Mouse (Mus musculus) myocyte (in vitro differentiated cells): ENCODE results near the gene Foxr1. TPM values are rescaled to one million over a fixed set of nuclear protein-coding genes. Genes with fewer than 3 reads are reported as not detected.

Experiments
- H3K27me3 ChIP-seq: one replicate; pipeline ENCODE4 v1.6.1; 2011; ENCODE audit not compliant: control insufficient read depth, insufficient read depth, insufficient read length
- H3K36me3 ChIP-seq: one replicate; pipeline ENCODE4 v1.6.1; 2011; ENCODE audit not compliant: control insufficient read depth, insufficient read depth
- H3K4me2 ChIP-seq: one replicate; pipeline ENCODE4 v1.6.1; 2011; ENCODE audit warnings: low read depth, control low read depth
- H3K4me3 ChIP-seq: one replicate; pipeline ENCODE4 v1.5.1; 2011; ENCODE audit warnings: mild to moderate bottlenecking, control low read depth, moderate library complexity
- H3K79me2 ChIP-seq: one replicate; pipeline ENCODE4 v1.6.1; 2011; ENCODE audit not compliant: control insufficient read depth, insufficient read depth
- H3ac ChIP-seq: one replicate; pipeline ENCODE4 v1.6.1; 2011; ENCODE audit not compliant: control insufficient read depth, insufficient read length
- CEBPB ChIP-seq: IDR thresholded peaks from 2 replicates; pipeline ENCODE4 v1.6.1; 2011; ENCODE audit warnings: mild to moderate bottlenecking, moderate library complexity; ENCODE audit not compliant: poor library complexity, insufficient read depth, severe bottlenecking
- E2F4 ChIP-seq: IDR thresholded peaks from one replicate; pipeline ENCODE4 v1.6.1; 2011; ENCODE audit warnings: mild to moderate bottlenecking, control low read depth, moderate library complexity; ENCODE audit not compliant: insufficient read depth
- MAX ChIP-seq: IDR thresholded peaks from one replicate; pipeline ENCODE4 v1.6.1; 2011; ENCODE audit warnings: low read depth, mild to moderate bottlenecking, control low read depth
- MYOD1 ChIP-seq, 3 experiments: IDR thresholded peaks; one replicate each; pipeline ENCODE4 v1.6.1; 2011; ENCODE audit warnings: control low read depth in 2 of 3, low read depth in 2 of 3, mild to moderate bottlenecking in 2 of 3, moderate library complexity in 1 of 3; ENCODE audit not compliant: insufficient read length in 2 of 3, control insufficient read depth in 1 of 3
- MYOG ChIP-seq, 3 experiments: IDR thresholded peaks; one replicate each; pipeline ENCODE4 v1.6.1; 2011; ENCODE audit warnings: control low read depth in 2 of 3, low read depth in 2 of 3, mild to moderate bottlenecking in 2 of 3; ENCODE audit not compliant: insufficient read length in 2 of 3, control insufficient read depth in 1 of 3, insufficient read depth in 1 of 3
- POLR2A ChIP-seq: IDR thresholded peaks from one replicate; pipeline ENCODE4 v1.6.1; 2011; ENCODE audit warnings: low read depth, mild to moderate bottlenecking, control low read depth, moderate library complexity; ENCODE audit not compliant: insufficient read length
- POLR2AphosphoS2 ChIP-seq: IDR thresholded peaks from one replicate; pipeline ENCODE4 v1.6.1; 2011; ENCODE audit warnings: low read depth, control low read depth; ENCODE audit not compliant: insufficient read length
- REST ChIP-seq: IDR thresholded peaks from one replicate; pipeline ENCODE4 v1.6.1; 2011; ENCODE audit warnings: mild to moderate bottlenecking, control low read depth, moderate library complexity; ENCODE audit not compliant: insufficient read depth, insufficient read length
- SRF ChIP-seq: IDR thresholded peaks from one replicate; pipeline ENCODE4 v1.6.1; 2011; ENCODE audit warnings: low read depth; ENCODE audit not compliant: control insufficient read depth, insufficient read length
- TCF12 ChIP-seq: IDR thresholded peaks from one replicate; pipeline ENCODE4 v1.6.1; 2011; ENCODE audit warnings: mild to moderate bottlenecking, control low read depth; ENCODE audit not compliant: poor library complexity, insufficient read depth, severe bottlenecking
- TCF3 ChIP-seq: IDR thresholded peaks from one replicate; pipeline ENCODE4 v1.6.1; 2011; ENCODE audit warnings: low read depth, control low read depth; ENCODE audit not compliant: insufficient read length
- USF1 ChIP-seq: IDR thresholded peaks from one replicate; pipeline ENCODE4 v1.6.1; 2011; ENCODE audit warnings: low read depth, mild to moderate bottlenecking, control low read depth, moderate library complexity
- polyA plus RNA-seq: library from polyadenylated mRNA; unstranded; fragments of >200 nt; fragmentation: generic; extraction: Trizol; gene quantifications from one replicate; pipeline ENCODE4 v1.2.1, GENCODE M21; 2012; ENCODE audit warnings: missing spikeins

Foxr1 gene
- polyA plus RNA-seq, 1 experiment: not detected

GRCm38 (mm10) chr9:44399114-44399794 lies 41.7 kb downstream of the Foxr1 start:
- H3K4me2 ChIP-seq: no peak overlapping the region
- H3K79me2 ChIP-seq: no peaks in the 10 kb centered on the region
- no peaks in the 10 kb centered on the region for H3K27me3 ChIP-seq
- H3K4me3 ChIP-seq: no peak overlapping the region
- peaks cover 19% of the 10 kb centered on the region for H3K36me3 ChIP-seq
- TF ChIP-seq CEBPB (no peak), E2F4 (no peak), TCF12 (no peak), MYOD1 (IDR thresholded peaks at IDR 0.05; ENCODE audit: control insufficient read depth in 1 of 3, insufficient read length in 2 of 3, low read depth in 2 of 3) (no peak), SRF (no peak), USF1 (no peak), REST (no peak), MYOG (IDR thresholded peaks at IDR 0.05; ENCODE audit: control insufficient read depth in 1 of 3, insufficient read depth in 1 of 3, insufficient read length in 2 of 3, low read depth in 2 of 3) (no peak), POLR2AphosphoS2 (no peak)
- no peak overlapping the region for H3ac ChIP-seq

DNA sequence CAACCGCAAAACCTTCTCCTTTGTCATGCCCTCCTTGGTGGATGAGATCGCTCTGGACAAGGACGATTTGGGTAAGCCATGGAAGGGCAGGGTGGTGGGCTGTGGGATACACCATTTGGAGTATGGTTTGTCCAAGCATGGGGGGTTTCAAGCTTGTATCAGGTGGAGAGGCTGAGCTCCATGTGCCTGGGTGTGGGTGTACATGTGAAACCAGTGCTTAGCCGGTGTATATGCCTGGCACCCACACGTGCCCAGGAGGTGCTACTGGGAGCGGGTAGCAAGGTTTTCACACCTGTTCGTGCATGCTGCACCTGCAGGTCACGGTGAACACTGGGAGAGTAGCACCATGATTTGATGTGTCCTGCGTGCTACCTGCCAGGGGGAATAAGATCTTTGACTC lies 42.4 kb downstream of the Foxr1 start:
- no peak overlapping the region for H3ac ChIP-seq
- no peaks in the 10 kb centered on the region for H3K27me3 ChIP-seq
- H3K4me2 ChIP-seq: peak overlapping the region; percentile 90
- H3K4me3 ChIP-seq: no peak overlapping the region
- no peaks in the 10 kb centered on the region for H3K79me2 ChIP-seq
- no peak for TF ChIP-seq MYOD1 (IDR thresholded peaks at IDR 0.05; ENCODE audit: control insufficient read depth in 1 of 3, insufficient read length in 2 of 3, low read depth in 2 of 3)
- TF ChIP-seq MAX: no peak
- no peak for TF ChIP-seq TCF12
- TF ChIP-seq CEBPB: no peak
- TF ChIP-seq SRF: no peak
- TF ChIP-seq E2F4: no peak
- peaks cover 12% of the 10 kb centered on the region for H3K36me3 ChIP-seq

DNA sequence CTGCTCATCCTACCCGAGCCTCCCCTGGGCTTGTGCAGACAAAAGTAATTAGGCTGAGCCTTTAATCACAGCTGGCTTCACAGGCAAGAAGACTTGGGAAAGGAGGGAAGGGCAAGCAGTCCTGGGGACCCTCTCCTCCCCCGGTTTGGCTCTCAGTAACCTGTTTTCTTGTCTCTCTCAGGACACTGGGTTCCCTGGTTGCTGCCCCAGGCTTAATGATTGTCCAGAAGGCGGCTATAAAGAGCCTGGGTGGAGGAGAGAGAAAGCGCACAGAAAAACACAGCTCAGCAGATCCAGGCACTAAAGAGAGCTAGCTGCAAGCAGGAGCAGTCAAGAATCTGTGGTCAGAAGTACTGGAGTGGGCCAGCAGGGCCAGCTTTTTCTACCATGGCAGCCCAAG lies 42.8 kb downstream of the Foxr1 start:
- H3K4me2 ChIP-seq: peak overlapping the region; percentile 90
- peak overlapping the region; percentile 49 for H3K4me3 ChIP-seq
- no peaks in the 10 kb centered on the region for H3K27me3 ChIP-seq

GRCm38 (mm10) chr9:44396684-44397411 lies 44.1 kb downstream of the Foxr1 start, which contains the start of gene Slc37a4:
TSS of gene Slc37a4 (plus strand) at chr9:44396852.
- no peaks in the 10 kb centered on the region for H3K79me2 ChIP-seq
- peak within 1 kb of the TSS; percentile 49 for H3K4me3 ChIP-seq
- TF ChIP-seq USF1 (peak; percentile 93), MAX (no peak), POLR2A (peak; percentile 76), REST (no peak), SRF (no peak), MYOG (IDR thresholded peaks at IDR 0.05; ENCODE audit: control insufficient read depth in 1 of 3, insufficient read depth in 1 of 3, insufficient read length in 2 of 3, low read depth in 2 of 3) (no peak), TCF3 (no peak), MYOD1 (IDR thresholded peaks at IDR 0.05; ENCODE audit: control insufficient read depth in 1 of 3, insufficient read length in 2 of 3, low read depth in 2 of 3) (peak in 1 of 3 experiments; percentile 47), POLR2AphosphoS2 (peak; percentile 67)
- peaks cover 5% of the 10 kb centered on the region for H3K36me3 ChIP-seq
- peak within 1 kb of the TSS; percentile 90 for H3K4me2 ChIP-seq
- H3ac ChIP-seq: peak within 1 kb of the TSS; percentile 60
- no peaks in the 10 kb centered on the region for H3K27me3 ChIP-seq

More for the DNA sequence above, 42.8 kb downstream of the Foxr1 start:
- no peak overlapping the region for H3ac ChIP-seq
- H3K79me2 ChIP-seq: no peaks in the 10 kb centered on the region
- TF ChIP-seq MYOG (IDR thresholded peaks at IDR 0.05; ENCODE audit: control insufficient read depth in 1 of 3, insufficient read depth in 1 of 3, insufficient read length in 2 of 3, low read depth in 2 of 3) (no peak), POLR2AphosphoS2 (no peak), USF1 (no peak), E2F4 (no peak), REST (no peak), MYOD1 (IDR thresholded peaks at IDR 0.05; ENCODE audit: control insufficient read depth in 1 of 3, insufficient read length in 2 of 3, low read depth in 2 of 3) (no peak), TCF3 (no peak), SRF (no peak), CEBPB (no peak), TCF12 (no peak)
- peaks cover 9% of the 10 kb centered on the region for H3K36me3 ChIP-seq

DNA sequence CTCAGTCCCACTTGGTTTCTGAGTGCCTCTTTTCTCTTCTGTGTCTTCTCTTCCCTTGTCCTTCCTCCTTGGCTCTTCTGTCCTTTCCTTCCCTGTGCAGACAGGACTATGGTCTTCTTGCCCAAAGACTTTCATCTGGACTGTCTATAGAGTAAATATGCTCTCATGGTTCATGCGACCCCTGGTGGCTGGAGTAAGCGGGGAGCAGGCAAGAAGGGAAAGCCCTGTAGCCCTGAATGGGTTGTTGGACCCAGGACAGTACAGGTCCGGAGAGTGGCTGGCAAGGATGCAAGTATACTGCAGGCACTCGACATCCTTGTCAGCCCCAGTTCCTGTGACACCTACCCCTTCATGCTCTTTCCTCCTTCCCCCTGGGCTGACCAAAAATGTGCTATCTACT lies 49.5 kb downstream of the Foxr1 start:
- Histone ChIP-seq H3K79me2 (no peaks in the 10 kb centered on the region), H3ac (no peak overlapping the region), H3K36me3 (peaks cover 25% of the 10 kb centered on the region), H3K4me3 (no peak overlapping the region), H3K27me3 (no peaks in the 10 kb centered on the region), H3K4me2 (no peak overlapping the region)
- TF ChIP-seq SRF: no peak
- TF ChIP-seq POLR2A: no peak
- no peak for TF ChIP-seq MAX
- no peak for TF ChIP-seq MYOD1 (IDR thresholded peaks at IDR 0.05; ENCODE audit: control insufficient read depth in 1 of 3, insufficient read length in 2 of 3, low read depth in 2 of 3)
- TF ChIP-seq E2F4: no peak
- TF ChIP-seq MYOG (IDR thresholded peaks at IDR 0.05; ENCODE audit: control insufficient read depth in 1 of 3, insufficient read depth in 1 of 3, insufficient read length in 2 of 3, low read depth in 2 of 3): no peak
- TF ChIP-seq CEBPB: no peak
- TF ChIP-seq USF1: no peak
- TF ChIP-seq POLR2AphosphoS2: no peak
- no peak for TF ChIP-seq TCF3
- TF ChIP-seq REST: no peak
- TF ChIP-seq TCF12: no peak
